ENCODE assay signal across 8 mouse cellular contexts in genomic region chr9:109876756-109877155, GRCm38 (mm10). TPM values are rescaled to one million over a fixed set of nuclear protein-coding genes. Genes with fewer than 3 reads are reported as not detected.
A peak's percentile ranks its signal among the peaks of the same experiment; 100 is the strongest.
DNase-seq lines count a peak whose midpoint lies in the region; ATAC-seq lines count a peak whose summit lies in the region.

No protein-coding gene starts in this region.

- H3K4me3 ChIP-seq in embryonic facial prominence, embryonic 13.5 days = peak overlapping the region; percentile 98
- H3K4me3 ChIP-seq in intestine, embryonic 14.5 days (ENCODE audit: low read depth, low read length) = peak overlapping the region; percentile 100
- peak overlapping the region; percentile 63 for H3K4me3 ChIP-seq in lung, embryonic 15.5 days

- H3K9ac ChIP-seq in embryonic facial prominence, embryonic 13.5 days = peak overlapping the region; percentile 98
- H3K9ac ChIP-seq in intestine, embryonic 14.5 days (ENCODE audit: low read length) = peak overlapping the region; percentile 96
- H3K9ac ChIP-seq in lung, embryonic 15.5 days = peak overlapping the region; percentile 79

- peak overlapping the region; percentile 93 for H3K27ac ChIP-seq in embryonic facial prominence, embryonic 13.5 days
- peak overlapping the region; percentile 90; the same call in 1 of the 2 replicates for H3K27ac ChIP-seq in intestine, embryonic 14.5 days (ENCODE audit: low read depth)
- H3K27ac ChIP-seq in lung, embryonic 15.5 days = peak overlapping the region; percentile 4; the same call in 1 of the 2 replicates

- peak; percentile 18 to 25 for DNase-seq in cerebellum, adult 18-20 months
- DNase-seq in cerebellum, postnatal 36 days = no peak
- DNase-seq in 416B (ENCODE audit: low read depth) = peak; percentile 74
- no peak for DNase-seq in intestine, embryonic 14.5 days (ENCODE audit: low spot score)
- DNase-seq in T-cell, adult 2 months (ENCODE audit: low spot score) = no peak
- DNase-seq in thymus, postnatal 10 days (ENCODE audit: low spot score in 2 of 2) = no peak

- ATAC-seq in embryonic facial prominence, embryonic 13.5 days (ENCODE audit: insufficient number of reproducible peaks, insufficient read depth, low FRiP score, low TSS enrichment, low read depth) = no peak
- ATAC-seq in intestine, embryonic 14.5 days (replicated peaks; ENCODE audit: low FRiP score, low TSS enrichment, low read depth) = no peak
- ATAC-seq in lung, embryonic 15.5 days (ENCODE audit: borderline replicate concordance, extremely low read depth, low FRiP score, low TSS enrichment) = no peak

- H3K4me2 ChIP-seq in embryonic facial prominence, embryonic 13.5 days = peak overlapping the region; percentile 82
- peak overlapping the region; percentile 70 for H3K4me2 ChIP-seq in intestine, embryonic 14.5 days (ENCODE audit: low read length)
- peak overlapping the region; percentile 60 for H3K4me2 ChIP-seq in lung, embryonic 15.5 days

- peaks cover 45% of the 10 kb centered on the region for H3K36me3 ChIP-seq in embryonic facial prominence, embryonic 13.5 days
- peaks cover 44% of the 10 kb centered on the region for H3K36me3 ChIP-seq in intestine, embryonic 14.5 days (ENCODE audit: control insufficient read depth, insufficient read depth, low read length)
- H3K36me3 ChIP-seq in lung, embryonic 15.5 days = peaks cover 41% of the 10 kb centered on the region

- 2% methylated on average over 3 of the region's 3 CpGs for WGBS in embryonic facial prominence, embryonic 13.5 days
- WGBS in intestine, embryonic 14.5 days = 5% methylated on average over 3 of the region's 3 CpGs
- 1% methylated on average over 3 of the region's 3 CpGs for WGBS in lung, embryonic 15.5 days

- H3K27me3 ChIP-seq in embryonic facial prominence, embryonic 13.5 days = no peaks in the 10 kb centered on the region
- H3K27me3 ChIP-seq in intestine, embryonic 14.5 days (replicated peaks; ENCODE audit: control insufficient read depth, insufficient read depth, low read length) = no peaks in the 10 kb centered on the region
- no peaks in the 10 kb centered on the region for H3K27me3 ChIP-seq in lung, embryonic 15.5 days

- H3K9me3 ChIP-seq in embryonic facial prominence, embryonic 13.5 days = no peaks in the 10 kb centered on the region
- no peaks in the 10 kb centered on the region for H3K9me3 ChIP-seq in intestine, embryonic 14.5 days (ENCODE audit: control insufficient read depth, low read length)
- H3K9me3 ChIP-seq in lung, embryonic 15.5 days = no peaks in the 10 kb centered on the region

- peaks cover 12% of the 10 kb centered on the region for H3K4me1 ChIP-seq in embryonic facial prominence, embryonic 13.5 days
- H3K4me1 ChIP-seq in intestine, embryonic 14.5 days (replicated peaks; ENCODE audit: control insufficient read depth, insufficient read depth, low read length) = peaks cover 12% of the 10 kb centered on the region
- H3K4me1 ChIP-seq in lung, embryonic 15.5 days = peaks cover 10% of the 10 kb centered on the region

RNA-seq across cellular contexts. Expression of gene Cdc25a, which starts 1.4 kb away (rescaled TPM):
- 33.2 and 35.1 TPM in 2 replicates for polyA plus RNA-seq in embryonic facial prominence, embryonic 13.5 days (2015; fragmentation: Nextera tagmentation; extraction: Ambion mirVana)
- polyA plus RNA-seq in intestine, embryonic 14.5 days (2014; fragmentation: Nextera tagmentation; extraction: Ambion mirVana) = 33.0 and 35.5 TPM in 2 replicates
- polyA plus RNA-seq in lung, embryonic 15.5 days (2015; fragmentation: Nextera tagmentation; extraction: Ambion mirVana) = 27.2 and 30.4 TPM in 2 replicates

RNA-seq across cellular contexts. Expression of gene Camp, which starts 27.3 kb away (rescaled TPM):
- polyA plus RNA-seq in embryonic facial prominence, embryonic 13.5 days (2015; fragmentation: Nextera tagmentation; extraction: Ambion mirVana) = 0.76 and 3.4 TPM in 2 replicates
- polyA plus RNA-seq in intestine, embryonic 14.5 days (2014; fragmentation: Nextera tagmentation; extraction: Ambion mirVana) = 0.42 and 0.91 TPM in 2 replicates
- 1.0 and 1.2 TPM in 2 replicates for polyA plus RNA-seq in lung, embryonic 15.5 days (2015; fragmentation: Nextera tagmentation; extraction: Ambion mirVana)

RNA-seq across cellular contexts. Expression of gene Nme6, which starts 44.2 kb away (rescaled TPM):
- 64.9 and 70.9 TPM in 2 replicates for polyA plus RNA-seq in embryonic facial prominence, embryonic 13.5 days (2015; fragmentation: Nextera tagmentation; extraction: Ambion mirVana)
- 85.4 and 87.9 TPM in 2 replicates for polyA plus RNA-seq in intestine, embryonic 14.5 days (2014; fragmentation: Nextera tagmentation; extraction: Ambion mirVana)
- polyA plus RNA-seq in lung, embryonic 15.5 days (2015; fragmentation: Nextera tagmentation; extraction: Ambion mirVana) = 52.9 and 58.0 TPM in 2 replicates

RNA-seq across cellular contexts. Expression of gene Map4, which starts 54.5 kb away (rescaled TPM):
- polyA plus RNA-seq in embryonic facial prominence, embryonic 13.5 days (2015; fragmentation: Nextera tagmentation; extraction: Ambion mirVana) = 58.0 and 61.0 TPM in 2 replicates
- 60.8 and 67.1 TPM in 2 replicates for polyA plus RNA-seq in intestine, embryonic 14.5 days (2014; fragmentation: Nextera tagmentation; extraction: Ambion mirVana)
- 46.7 and 49.9 TPM in 2 replicates for polyA plus RNA-seq in lung, embryonic 15.5 days (2015; fragmentation: Nextera tagmentation; extraction: Ambion mirVana)

Comparison
In these comparisons a context has a peak if more than half of its experiments do, and no peak if none do; other contexts are left out.
1. DNase-seq: peak in cerebellum, adult 18-20 months (2 of 2) and 416B (single experiment); none in cerebellum, postnatal 36 days (0 of 2), intestine, embryonic 14.5 days (single experiment), T-cell, adult 2 months (single experiment) and thymus, postnatal 10 days (0 of 2).
2. H3K27ac ChIP-seq: peak in every context shown above with its lines; median percentile 93 in embryonic facial prominence, embryonic 13.5 days; 90 in intestine, embryonic 14.5 days; 4 in lung, embryonic 15.5 days.
3. Peak in every context shown above with its lines, with median percentiles within 50 percentile points of each other: H3K4me2 ChIP-seq, H3K4me3 ChIP-seq and H3K9ac ChIP-seq.